Mouse (Mus musculus) heart, embryonic 11.5 days (tissue): ENCODE results near the gene Lrrfip1. TPM values are rescaled to one million over a fixed set of nuclear protein-coding genes. Genes with fewer than 3 reads are reported as not detected.

Source experiments
- ATAC-seq: fragments of 200-750 bp; cut with Nextera tagmentation; replicated peaks from 2 replicates; pipeline ENCODE4 v1.8.0; 2017; ENCODE audit warnings: moderate library complexity; ENCODE audit not compliant: insufficient number of reproducible peaks, low FRiP score, low TSS enrichment
- H3K27ac ChIP-seq: fragments of 300-500 bp; sonication (generic); 2 replicates; pipeline ENCODE4 v1.5.1; 2014; ENCODE audit warnings: mild to moderate bottlenecking, low read depth, low read length
- H3K27me3 ChIP-seq: fragments of 300-500 bp; sonication (generic); 2 replicates; pipeline ENCODE4 v1.6.1; 2014; ENCODE audit warnings: mild to moderate bottlenecking, low read length, mixed read lengths; ENCODE audit not compliant: control insufficient read depth, insufficient read depth
- H3K36me3 ChIP-seq: fragments of 300-500 bp; sonication (generic); 2 replicates; pipeline ENCODE4 v1.6.1; 2014; ENCODE audit warnings: mild to moderate bottlenecking, low read length, moderate library complexity, mixed read lengths; ENCODE audit not compliant: control insufficient read depth, insufficient read depth
- H3K4me1 ChIP-seq: fragments of 300-500 bp; sonication (generic); 2 replicates; pipeline ENCODE4 v1.6.1; 2014; ENCODE audit warnings: low read length; ENCODE audit not compliant: control insufficient read depth, insufficient read depth
- H3K4me2 ChIP-seq: fragments of 300-500 bp; sonication (generic); 2 replicates; pipeline ENCODE4 v1.6.1; 2014; ENCODE audit warnings: mild to moderate bottlenecking, moderate library complexity
- H3K4me3 ChIP-seq: fragments of 300-500 bp; sonication (generic); 2 replicates; pipeline ENCODE4 v1.5.1; 2014; ENCODE audit warnings: low read depth, low read length
- H3K9ac ChIP-seq: fragments of 300-500 bp; sonication (generic); 2 replicates; pipeline ENCODE4 v1.6.1; 2014; ENCODE audit warnings: mild to moderate bottlenecking, low read depth, low read length, moderate library complexity
- H3K9me3 ChIP-seq: fragments of 300-500 bp; sonication (generic); replicated peaks from 2 replicates; pipeline ENCODE4 v1.6.1; 2016; ENCODE audit warnings: low read length; ENCODE audit not compliant: control insufficient read depth
- WGBS: fragments of 180-500 bp; shearing (Covaris S2); extraction: QIAGEN DNeasy Blood & Tissue Kit; methylation state at CpG from one replicate; pipeline ENCODE4 v1.1.7; 2014; ENCODE audit not compliant: insufficient replicate concordance; 5-methylcytosine and 5-hydroxymethylcytosine counted together
- polyA plus RNA-seq: library from polyadenylated mRNA; unstranded; fragments of >200 nt; fragmentation: Nextera tagmentation; extraction: Ambion mirVana; gene quantifications from 2 replicates; pipeline ENCODE4 v1.2.1, GENCODE M21; 2014

The Lrrfip1 gene
- polyA plus RNA-seq, 1 experiment from 2014 or later = 115 TPM

- Histone ChIP-seq H3K27me3 (peaks cover 3% of the 10 kb centered on the region; the same call in 1 of the 2 replicates), H3K9ac (no peak overlapping the region), H3K27ac (no peak overlapping the region), H3K4me2 (no peak overlapping the region), H3K4me1 (peaks cover 18% of the 10 kb centered on the region; the same call in 1 of the 2 replicates), H3K9me3 (no peaks in the 10 kb centered on the region), H3K36me3 (no peaks in the 10 kb centered on the region), H3K4me3 (no peak overlapping the region)
- ATAC-seq = no peak
- WGBS = 70% methylated on average over 7 of the region's 7 CpGs
Measured at GRCm38 (mm10) chr1:90967583-90967982, 31.0 kb upstream of the Lrrfip1 start.

GRCm38 (mm10) chr1:90968649-90969048, 29.9 kb upstream of the Lrrfip1 start:
- Histone ChIP-seq H3K9ac (no peak overlapping the region), H3K4me3 (no peak overlapping the region), H3K27ac (no peak overlapping the region), H3K4me2 (no peak overlapping the region), H3K4me1 (peaks cover 26% of the 10 kb centered on the region), H3K27me3 (peaks cover 3% of the 10 kb centered on the region; the same call in 1 of the 2 replicates), H3K9me3 (no peaks in the 10 kb centered on the region), H3K36me3 (no peaks in the 10 kb centered on the region)
- WGBS = 77% methylated on average over 4 of the region's 4 CpGs
- no peak for ATAC-seq

- no peak for ATAC-seq
Measured at GRCm38 (mm10) chr1:90969347-90969784, 29.2 kb upstream of the Lrrfip1 start, which contains the start of gene Rab17. Rab17 (minus strand) TSS chr1:90969661.

GRCm38 (mm10) chr1:90969881-90970390, 28.6 kb upstream of the Lrrfip1 start:
- H3K4me1 ChIP-seq = peaks cover 36% of the 10 kb centered on the region

More at GRCm38 (mm10) chr1:90969347-90969784, 29.2 kb upstream of the Lrrfip1 start, which contains the start of gene Rab17:
- Histone ChIP-seq H3K4me1 (peaks cover 32% of the 10 kb centered on the region), H3K4me2 (0 out of 2 replicates have a peak within 1 kb of the TSS, but pooled peaks have one; percentile 1), H3K9me3 (no peaks in the 10 kb centered on the region), H3K4me3 (no peak within 1 kb of the TSS), H3K27me3 (peaks cover 3% of the 10 kb centered on the region; the same call in 1 of the 2 replicates), H3K27ac (no peak within 1 kb of the TSS), H3K36me3 (no peaks in the 10 kb centered on the region), H3K9ac (no peak within 1 kb of the TSS)
- 31% methylated on average over 9 of the region's 9 CpGs for WGBS

GRCm38 (mm10) chr1:90972911-90973573, 25.5 kb upstream of the Lrrfip1 start:
- Histone ChIP-seq H3K27me3 (no peaks in the 10 kb centered on the region), H3K4me2 (peak overlapping the region; percentile 29; the same call in 1 of the 2 replicates), H3K27ac (peak overlapping the region; percentile 25; the same call in 1 of the 2 replicates), H3K4me1 (peaks cover 41% of the 10 kb centered on the region), H3K9ac (0 out of 2 replicates have a peak overlapping the region, but pooled peaks have one; percentile 48), H3K4me3 (no peak overlapping the region), H3K9me3 (no peaks in the 10 kb centered on the region), H3K36me3 (no peaks in the 10 kb centered on the region)
- 18% methylated on average over 9 of the region's 9 CpGs for WGBS
- ATAC-seq = peak; percentile 31; the same call in 1 of the 2 replicates

More at GRCm38 (mm10) chr1:90969881-90970390, 28.6 kb upstream of the Lrrfip1 start:
- WGBS = 77% methylated on average over 10 of the region's 10 CpGs
- Histone ChIP-seq H3K9me3 (no peaks in the 10 kb centered on the region), H3K9ac (no peak overlapping the region), H3K36me3 (no peaks in the 10 kb centered on the region), H3K4me3 (no peak overlapping the region), H3K27me3 (peaks cover 3% of the 10 kb centered on the region; the same call in 1 of the 2 replicates), H3K4me2 (no peak overlapping the region), H3K27ac (no peak overlapping the region)
- no peak for ATAC-seq

GRCm38 (mm10) chr1:90973574-90973911, 25.0 kb upstream of the Lrrfip1 start:
- Histone ChIP-seq H3K27ac (no peak overlapping the region), H3K4me3 (no peak overlapping the region), H3K9me3 (no peaks in the 10 kb centered on the region), H3K4me1 (peaks cover 41% of the 10 kb centered on the region), H3K4me2 (no peak overlapping the region; the same call in 1 of the 2 replicates), H3K27me3 (no peaks in the 10 kb centered on the region), H3K36me3 (no peaks in the 10 kb centered on the region), H3K9ac (peak overlapping the region; percentile 48)
- 79% methylated on average over 2 of the region's 2 CpGs for WGBS
- no peak for ATAC-seq

- H3K9me3 ChIP-seq = no peaks in the 10 kb centered on the region
- H3K4me3 ChIP-seq = no peak overlapping the region
- WGBS = 31% methylated on average over 12 of the region's 12 CpGs
- H3K36me3 ChIP-seq = no peaks in the 10 kb centered on the region
- no peaks in the 10 kb centered on the region for H3K27me3 ChIP-seq
- no peak overlapping the region for H3K9ac ChIP-seq
- H3K4me2 ChIP-seq = no peak overlapping the region
- peaks cover 31% of the 10 kb centered on the region for H3K4me1 ChIP-seq
- ATAC-seq = 0 out of 2 replicates have a peak, but pooled peaks have one; percentile 47
- no peak overlapping the region for H3K27ac ChIP-seq
Measured at GRCm38 (mm10) chr1:90974906-90975649, 23.5 kb upstream of the Lrrfip1 start.

GRCm38 (mm10) chr1:90975960-90976359, 22.6 kb upstream of the Lrrfip1 start:
- Histone ChIP-seq H3K27me3 (no peaks in the 10 kb centered on the region), H3K4me1 (peaks cover 34% of the 10 kb centered on the region), H3K4me2 (no peak overlapping the region), H3K9ac (no peak overlapping the region), H3K27ac (no peak overlapping the region), H3K4me3 (no peak overlapping the region), H3K36me3 (no peaks in the 10 kb centered on the region), H3K9me3 (no peaks in the 10 kb centered on the region)
- no peak for ATAC-seq
- 82% methylated on average over 4 of the region's 4 CpGs for WGBS
